Mouse (Mus musculus): ENCODE measurements around the gene Depdc1a. TPM values are rescaled to one million over a fixed set of nuclear protein-coding genes. Genes with fewer than 3 reads are reported as not detected.

Depdc1a gene
- polyA plus RNA-seq, 1 experiment from 2014 or later: 53.1 TPM

- peak; percentile 58 for DNase-seq
These were observed 53.1 kb downstream of the Depdc1a start for GRCm38 (mm10) chr3:159548303-159548702.

DNA sequence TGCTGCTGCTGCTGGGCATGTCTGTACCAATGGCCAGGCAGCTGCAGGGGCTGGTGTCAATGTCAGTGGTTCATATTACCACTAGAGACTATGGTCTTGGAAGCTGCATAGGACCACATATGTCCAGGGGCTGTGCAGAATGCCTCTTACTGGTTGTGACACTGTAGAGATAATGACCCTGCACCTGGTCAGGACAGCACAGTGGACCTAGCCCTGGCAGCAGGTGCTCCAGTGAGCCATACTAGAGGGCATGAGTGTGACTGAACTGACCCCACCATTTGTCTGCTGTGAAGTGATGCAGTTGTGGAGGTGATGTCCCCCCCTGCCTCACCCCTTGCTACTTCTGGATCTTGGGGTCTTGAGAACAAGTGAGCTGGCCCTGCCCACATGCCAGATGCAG is 55.0 kb downstream of the Depdc1a start:
- no peaks in the 10 kb centered on the region for H3K4me1 ChIP-seq (ENCODE audit: insufficient read depth)
- no peaks in the 10 kb centered on the region for H3K27me3 ChIP-seq (ENCODE audit: insufficient read depth, low read length)
- H3K36me3 ChIP-seq (ENCODE audit: insufficient read depth): no peaks in the 10 kb centered on the region
- no peak overlapping the region for H3K27ac ChIP-seq (ENCODE audit: low read depth)
- H3K4me2 ChIP-seq: no peak overlapping the region
- ATAC-seq (ENCODE audit: insufficient read depth): no peak
- TF ChIP-seq CTCF (IDR thresholded peaks at IDR 0.05; ENCODE audit: low read depth): no peak
- DNase-seq: no peak
- H3K4me3 ChIP-seq (ENCODE audit: low read depth, low read length): no peak overlapping the region
- no peaks in the 10 kb centered on the region for H3K9me3 ChIP-seq (ENCODE audit: low read depth, low read length)
- no peak overlapping the region for H3K9ac ChIP-seq

More at GRCm38 (mm10) chr3:159548303-159548702, 53.1 kb downstream of the Depdc1a start:
- no peaks in the 10 kb centered on the region for H3K36me3 ChIP-seq (ENCODE audit: insufficient read depth)
- H3K4me3 ChIP-seq (ENCODE audit: low read depth, low read length): no peak overlapping the region
- WGBS: 69% methylated on average over 3 of the region's 3 CpGs
- no peak overlapping the region for H3K4me2 ChIP-seq
- H3K27me3 ChIP-seq (ENCODE audit: insufficient read depth, low read length): no peaks in the 10 kb centered on the region
- peak; percentile 48; the same call in 1 of the 2 replicates for TF ChIP-seq CTCF (IDR thresholded peaks at IDR 0.05; ENCODE audit: low read depth)
- no peaks in the 10 kb centered on the region for H3K9me3 ChIP-seq (ENCODE audit: low read depth, low read length)
- H3K9ac ChIP-seq: no peak overlapping the region
- H3K27ac ChIP-seq (ENCODE audit: low read depth): no peak overlapping the region
- no peak for ATAC-seq (ENCODE audit: insufficient read depth)
- no peaks in the 10 kb centered on the region for H3K4me1 ChIP-seq (ENCODE audit: insufficient read depth)

Other genes with a start within 250 kb of the Depdc1a start
- not detected in 2 replicates for gene Rpe65, start 103.7 kb downstream of the Depdc1a start, polyA plus RNA-seq (2014; fragmentation: Nextera tagmentation; extraction: Ambion mirVana)